Mouse (Mus musculus) ES-Bruce4 (cell line): ENCODE measurements around the gene Tfap2a. TPM values are rescaled to one million over a fixed set of nuclear protein-coding genes. Genes with fewer than 3 reads are reported as not detected.

Source experiments
- H3K27ac ChIP-seq: 2 replicates; pipeline ENCODE4 v1.5.1; 2012; ENCODE audit warnings: low read length, inconsistent platforms; ENCODE audit not compliant: insufficient read depth
- H3K27me3 ChIP-seq: 2 replicates; pipeline ENCODE4 v1.6.1; 2012; ENCODE audit warnings: mild to moderate bottlenecking, low read length, inconsistent platforms; ENCODE audit not compliant: control insufficient read depth, poor library complexity, insufficient read depth, severe bottlenecking
- H3K36me3 ChIP-seq: 2 replicates; pipeline ENCODE4 v1.6.1; 2012; ENCODE audit warnings: inconsistent platforms, mild to moderate bottlenecking, low read length, moderate library complexity; ENCODE audit not compliant: control insufficient read depth, poor library complexity, insufficient read depth, severe bottlenecking
- H3K4me1 ChIP-seq: one replicate; pipeline ENCODE4 v1.8.1; 2011; ENCODE audit warnings: low read length; ENCODE audit not compliant: control insufficient read depth, insufficient read depth
- H3K4me3 ChIP-seq: 2 replicates; pipeline ENCODE4 v1.5.1; 2011; ENCODE audit warnings: low read depth, mild to moderate bottlenecking, low read length
- H3K9ac ChIP-seq: 2 replicates; pipeline ENCODE4 v1.6.1; 2012; ENCODE audit warnings: low read depth, mild to moderate bottlenecking, inconsistent platforms; ENCODE audit not compliant: poor library complexity, severe bottlenecking
- H3K9me3 ChIP-seq: replicated peaks from 2 replicates; pipeline ENCODE4 v1.6.1; 2012; ENCODE audit warnings: mild to moderate bottlenecking, low read length, inconsistent platforms; ENCODE audit not compliant: control insufficient read depth, poor library complexity, insufficient read depth, severe bottlenecking
- CTCF ChIP-seq: IDR thresholded peaks from one replicate; pipeline ENCODE4 v1.8.1; 2011; ENCODE audit warnings: low read depth, low read length
- EP300 ChIP-seq: IDR thresholded peaks from 2 replicates; pipeline ENCODE4 v1.6.1; 2011; ENCODE audit warnings: low read depth, low read length; ENCODE audit not compliant: insufficient read depth
- POLR2A ChIP-seq: IDR thresholded peaks from one replicate; pipeline ENCODE4 v1.8.1; 2011; ENCODE audit warnings: low read length; ENCODE audit not compliant: insufficient read depth
- polyA plus RNA-seq: library from polyadenylated mRNA; stranded (reverse); fragments of >200 nt; gene quantifications from 2 replicates; pipeline ENCODE4 v1.2.4, GENCODE M21; 2011; ENCODE audit warnings: low read depth; ENCODE audit not compliant: missing spikeins, insufficient read depth, insufficient read length

The Tfap2a gene
- polyA plus RNA-seq, 1 experiment: 1.5 TPM

- Histone ChIP-seq H3K9me3 (no peaks in the 10 kb centered on the region), H3K36me3 (no peaks in the 10 kb centered on the region), H3K4me3 (no peak overlapping the region), H3K27me3 (peaks cover 58% of the 10 kb centered on the region), H3K27ac (no peak overlapping the region), H3K9ac (no peak overlapping the region), H3K4me1 (peaks cover 1% of the 10 kb centered on the region)
- TF ChIP-seq CTCF (no peak), POLR2A (no peak), EP300 (no peak)
Measured at GRCm38 (mm10) chr13:40711661-40712525, 26.3 kb downstream of the Tfap2a start.

- TF ChIP-seq EP300: no peak
- TF ChIP-seq POLR2A: no peak
- TF ChIP-seq CTCF: no peak
- H3K4me3 ChIP-seq: 0 out of 2 replicates have a peak overlapping the region, but pooled peaks have one; percentile 1
- peaks cover 1% of the 10 kb centered on the region for H3K4me1 ChIP-seq
- H3K9ac ChIP-seq: no peak overlapping the region
- H3K36me3 ChIP-seq: no peaks in the 10 kb centered on the region
- no peak overlapping the region for H3K27ac ChIP-seq
- no peaks in the 10 kb centered on the region for H3K9me3 ChIP-seq
- H3K27me3 ChIP-seq: peaks cover 63% of the 10 kb centered on the region
Measured at GRCm38 (mm10) chr13:40710062-40710342, 28.2 kb downstream of the Tfap2a start.

- H3K27me3 ChIP-seq: peaks cover 67% of the 10 kb centered on the region
- H3K9ac ChIP-seq: no peak overlapping the region
- H3K36me3 ChIP-seq: no peaks in the 10 kb centered on the region
- no peak overlapping the region for H3K27ac ChIP-seq
- H3K9me3 ChIP-seq: no peaks in the 10 kb centered on the region
- peaks cover 1% of the 10 kb centered on the region for H3K4me1 ChIP-seq
- H3K4me3 ChIP-seq: 0 out of 2 replicates have a peak overlapping the region, but pooled peaks have one; percentile 24
- TF ChIP-seq CTCF (no peak), POLR2A (no peak), EP300 (no peak)
Measured at GRCm38 (mm10) chr13:40709321-40710061, 28.7 kb downstream of the Tfap2a start.

GRCm38 (mm10) chr13:40708913-40709312, 29.3 kb downstream of the Tfap2a start:
- Histone ChIP-seq H3K9me3 (no peaks in the 10 kb centered on the region), H3K9ac (no peak overlapping the region), H3K27me3 (peaks cover 70% of the 10 kb centered on the region), H3K4me3 (peak overlapping the region; percentile 50), H3K27ac (no peak overlapping the region), H3K4me1 (peaks cover under 1% of the 10 kb centered on the region), H3K36me3 (no peaks in the 10 kb centered on the region)
- TF ChIP-seq POLR2A (no peak), EP300 (no peak), CTCF (no peak)

- H3K36me3 ChIP-seq: no peaks in the 10 kb centered on the region
- H3K27me3 ChIP-seq: peaks cover 71% of the 10 kb centered on the region
- no peak overlapping the region for H3K9ac ChIP-seq
- H3K27ac ChIP-seq: no peak overlapping the region
- TF ChIP-seq EP300: no peak
- no peak for TF ChIP-seq POLR2A
- TF ChIP-seq CTCF: no peak
- no peaks in the 10 kb centered on the region for H3K9me3 ChIP-seq
- H3K4me1 ChIP-seq: no peaks in the 10 kb centered on the region
- H3K4me3 ChIP-seq: no peak overlapping the region
Measured at GRCm38 (mm10) chr13:40708271-40708670, 29.9 kb downstream of the Tfap2a start.

GRCm38 (mm10) chr13:40707646-40708045, 30.5 kb downstream of the Tfap2a start:
- Histone ChIP-seq H3K27ac (no peak overlapping the region), H3K4me1 (no peaks in the 10 kb centered on the region), H3K9ac (no peak overlapping the region), H3K27me3 (peaks cover 73% of the 10 kb centered on the region), H3K9me3 (no peaks in the 10 kb centered on the region), H3K4me3 (no peak overlapping the region), H3K36me3 (no peaks in the 10 kb centered on the region)
- TF ChIP-seq EP300: no peak
- no peak for TF ChIP-seq POLR2A
